Mouse (Mus musculus): Measurements from ENCODE around the gene Trak1. TPM values are rescaled to one million over a fixed set of nuclear protein-coding genes. Genes with fewer than 3 reads are reported as not detected.

The Trak1 gene
- total RNA-seq, 1 experiment from 2014 or later: 26.3 TPM

DNA sequence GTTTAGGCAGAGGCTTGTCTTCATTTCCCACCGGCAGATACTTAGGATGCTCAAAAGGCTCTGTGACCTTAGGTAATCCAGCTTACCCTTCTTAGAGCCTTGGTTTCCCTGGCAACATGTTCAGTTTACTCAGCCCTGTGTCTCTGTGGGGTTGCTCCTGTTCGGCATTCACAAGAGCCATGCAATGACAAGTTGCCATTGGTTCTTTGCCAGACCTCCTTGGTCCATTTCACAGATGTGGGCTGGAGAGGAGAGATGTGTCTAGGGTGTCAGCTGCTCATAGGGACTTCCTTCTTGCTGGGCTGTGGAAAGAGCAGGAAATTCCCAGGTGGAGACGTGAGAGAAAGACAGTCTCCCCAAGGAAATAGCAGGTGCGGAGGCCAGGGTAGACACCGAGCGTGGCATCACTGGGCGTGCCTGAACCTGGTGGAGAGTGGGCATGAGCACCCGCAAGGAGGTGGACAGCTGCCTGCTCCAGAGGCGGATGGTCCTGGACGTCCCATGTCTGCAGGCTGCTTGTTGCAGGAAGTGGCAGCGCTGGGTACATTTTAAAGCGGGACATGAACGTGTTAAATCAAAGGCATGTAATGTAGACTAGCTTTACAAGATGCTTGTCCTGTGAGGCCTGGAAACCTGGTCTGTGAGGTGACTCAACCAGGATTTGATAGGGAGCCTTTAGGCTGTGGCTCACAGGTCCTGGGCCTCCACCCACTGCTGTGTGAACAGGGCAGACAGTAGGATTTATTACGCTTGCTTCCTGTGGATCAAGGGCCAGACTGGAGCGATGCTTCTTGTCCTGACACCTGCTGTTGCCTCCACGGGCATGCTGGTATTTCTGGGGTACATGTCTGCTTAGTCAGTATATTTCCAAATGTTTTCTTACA lies 127.2 kb downstream of the Trak1 start:
- ATAC-seq (replicated peaks in 1 of 2; ENCODE audit: insufficient read depth in 1 of 2, low FRiP score in 2 of 2, low TSS enrichment in 1 of 2, low read depth in 1 of 2, poor library complexity in 2 of 2, severe bottlenecking in 2 of 2): no peak

DNA sequence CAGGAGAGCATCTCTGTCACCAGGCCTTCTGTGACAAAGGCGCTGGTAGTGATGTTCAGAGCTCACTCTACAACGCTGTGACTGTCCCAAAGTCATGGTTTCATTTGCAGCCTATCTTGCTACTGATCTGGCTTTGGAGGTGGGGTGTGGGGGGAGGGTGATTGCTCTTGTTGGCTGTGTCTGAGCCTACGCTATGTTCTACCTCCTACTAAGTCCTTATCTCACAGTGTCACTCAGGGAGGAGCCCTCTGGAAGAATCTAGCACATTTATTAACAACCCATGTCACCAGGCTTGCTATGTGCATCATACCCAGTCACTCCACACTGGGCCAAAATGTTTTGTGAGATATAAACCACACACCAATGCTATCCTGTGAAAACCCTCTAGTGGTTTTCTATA lies 129.1 kb downstream of the Trak1 start:
- ATAC-seq (replicated peaks in 1 of 2; ENCODE audit: insufficient read depth in 1 of 2, low FRiP score in 2 of 2, low TSS enrichment in 1 of 2, low read depth in 1 of 2, poor library complexity in 2 of 2, severe bottlenecking in 2 of 2): peak; percentile 38 to 65; a peak in 2 of 4 replicates

GRCm38 (mm10) chr9:121426902-121427301 lies 129.6 kb downstream of the Trak1 start:
- no peak for ATAC-seq (replicated peaks in 1 of 2; ENCODE audit: insufficient read depth in 1 of 2, low FRiP score in 2 of 2, low TSS enrichment in 1 of 2, low read depth in 1 of 2, poor library complexity in 2 of 2, severe bottlenecking in 2 of 2)

DNA sequence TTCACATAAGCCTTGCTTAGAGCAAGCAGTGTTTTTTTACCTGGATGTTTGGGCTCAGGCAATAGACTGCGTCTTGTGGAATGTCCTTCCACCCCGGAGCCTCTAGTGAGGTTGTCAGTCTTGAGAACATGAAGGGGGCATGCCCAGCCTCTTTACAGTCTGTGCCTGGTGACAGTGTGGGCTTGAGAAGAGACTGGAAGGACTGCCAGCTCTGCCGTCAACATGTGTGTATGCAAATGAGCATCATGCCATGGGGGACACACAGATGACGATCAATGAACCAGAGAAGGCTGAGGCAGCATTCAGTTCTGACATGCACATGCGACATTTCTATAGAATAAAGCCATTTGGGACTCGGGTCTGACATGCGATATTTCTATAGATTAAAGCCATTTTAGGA lies 132.3 kb downstream of the Trak1 start:
- ATAC-seq (replicated peaks in 1 of 2; ENCODE audit: insufficient read depth in 1 of 2, low FRiP score in 2 of 2, low TSS enrichment in 1 of 2, low read depth in 1 of 2, poor library complexity in 2 of 2, severe bottlenecking in 2 of 2): no peak

DNA sequence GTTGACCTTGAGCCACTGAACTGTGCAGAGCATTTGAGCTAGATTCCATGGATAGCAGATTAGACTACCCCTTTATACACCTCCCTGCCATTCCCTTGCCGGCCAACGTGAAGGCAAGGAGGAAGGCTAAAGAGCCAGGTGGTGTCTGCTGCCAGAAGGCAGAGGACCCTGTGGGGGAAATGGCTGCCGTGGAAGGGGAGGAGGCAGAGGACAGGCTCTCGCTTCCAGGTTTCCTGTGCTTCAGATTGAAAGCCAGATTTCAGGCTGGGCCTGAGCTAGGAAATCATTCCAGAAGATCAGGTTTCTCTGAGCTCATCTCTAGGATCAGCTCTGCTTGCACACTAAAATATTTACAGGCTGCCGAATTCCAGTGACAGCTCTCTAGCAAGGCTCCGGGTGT lies 133.1 kb downstream of the Trak1 start:
- no peak for ATAC-seq (replicated peaks in 1 of 2; ENCODE audit: insufficient read depth in 1 of 2, low FRiP score in 2 of 2, low TSS enrichment in 1 of 2, low read depth in 1 of 2, poor library complexity in 2 of 2, severe bottlenecking in 2 of 2)

DNA sequence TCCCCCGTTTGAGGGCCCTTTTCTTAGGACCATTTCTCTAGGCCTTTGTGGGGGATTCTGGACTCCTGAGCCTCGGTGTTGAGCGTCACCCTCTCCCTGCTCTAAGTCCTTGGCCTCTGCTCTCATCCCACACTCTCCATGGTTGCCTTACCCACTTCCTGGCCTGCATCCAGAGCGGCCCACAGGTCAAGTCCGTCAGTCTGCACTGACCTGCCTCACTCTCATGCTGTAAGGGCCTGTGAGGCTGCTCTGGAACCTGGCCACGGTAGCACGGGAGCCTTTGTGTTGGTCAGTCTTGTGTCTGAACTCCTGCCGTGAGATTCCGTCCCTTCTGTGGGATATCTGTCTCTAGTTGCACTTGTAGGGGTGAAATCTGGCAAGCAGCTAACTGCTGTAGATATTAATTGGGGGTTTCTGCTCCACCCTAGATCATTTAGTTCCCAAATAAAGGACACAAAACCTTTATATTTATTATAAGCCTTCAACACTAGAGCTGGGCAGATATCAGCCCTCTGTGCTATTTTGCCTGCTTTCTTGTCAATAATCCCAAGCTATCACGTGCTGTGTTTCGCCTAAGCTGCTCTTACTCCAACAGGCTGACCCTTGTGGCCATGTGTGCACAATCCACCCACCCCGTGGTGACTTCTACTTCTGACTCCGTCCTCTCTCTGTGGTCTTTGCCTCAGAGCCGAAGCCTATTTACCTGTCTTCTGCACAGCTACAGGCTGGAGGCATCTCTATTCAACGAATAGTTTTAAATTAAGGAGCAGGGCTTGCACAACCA lies 136.6 kb downstream of the Trak1 start:
- no peak for ATAC-seq (replicated peaks in 1 of 2; ENCODE audit: insufficient read depth in 1 of 2, low FRiP score in 2 of 2, low TSS enrichment in 1 of 2, low read depth in 1 of 2, poor library complexity in 2 of 2, severe bottlenecking in 2 of 2)

- no peak for ATAC-seq (replicated peaks in 1 of 2; ENCODE audit: insufficient read depth in 1 of 2, low FRiP score in 2 of 2, low TSS enrichment in 1 of 2, low read depth in 1 of 2, poor library complexity in 2 of 2, severe bottlenecking in 2 of 2)
These were observed 138.1 kb downstream of the Trak1 start for GRCm38 (mm10) chr9:121435332-121435956.

GRCm38 (mm10) chr9:121436501-121436900 lies 139.2 kb downstream of the Trak1 start:
- 0 out of 4 replicates have a peak, but pooled peaks of 1 of the 2 experiments have one; percentile 32 for ATAC-seq (replicated peaks in 1 of 2; ENCODE audit: insufficient read depth in 1 of 2, low FRiP score in 2 of 2, low TSS enrichment in 1 of 2, low read depth in 1 of 2, poor library complexity in 2 of 2, severe bottlenecking in 2 of 2)

GRCm38 (mm10) chr9:121442145-121442544 lies 144.8 kb downstream of the Trak1 start:
- no peak for ATAC-seq (replicated peaks in 1 of 2; ENCODE audit: insufficient read depth in 1 of 2, low FRiP score in 2 of 2, low TSS enrichment in 1 of 2, low read depth in 1 of 2, poor library complexity in 2 of 2, severe bottlenecking in 2 of 2)

DNA sequence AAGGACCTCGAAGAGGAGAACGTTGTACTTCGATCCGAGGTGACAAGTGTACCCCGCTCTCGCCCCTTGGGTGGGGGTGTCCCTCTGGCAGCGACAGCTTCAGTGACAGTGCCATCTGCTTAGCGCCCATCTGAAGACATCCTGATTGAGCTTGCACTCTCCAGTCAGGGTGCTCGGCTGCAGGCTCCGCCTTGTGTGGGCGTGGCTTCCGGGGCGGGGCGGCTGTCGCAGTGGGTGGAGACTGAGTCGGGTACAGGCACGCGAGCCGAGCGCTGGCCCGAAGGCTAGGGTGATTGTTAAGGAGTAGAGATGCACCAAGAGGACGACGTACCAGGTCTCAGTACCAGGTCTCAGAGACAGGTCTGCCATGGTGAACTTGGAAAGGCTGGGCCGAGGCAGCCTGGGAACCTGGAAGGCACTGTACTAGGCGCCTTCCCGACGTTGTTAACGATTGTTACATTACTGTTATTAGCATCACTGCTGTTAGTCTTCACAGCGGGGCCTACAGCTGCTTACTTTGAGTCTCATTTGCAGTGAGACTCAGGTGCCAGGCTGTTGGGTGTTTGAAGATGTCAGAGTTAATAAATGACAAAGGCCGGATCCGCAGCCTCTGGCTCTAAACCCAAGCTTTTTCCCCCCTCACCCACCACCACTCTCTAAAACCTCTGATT lies 146.5 kb downstream of the Trak1 start:
- ATAC-seq (replicated peaks in 1 of 2; ENCODE audit: insufficient read depth in 1 of 2, low FRiP score in 2 of 2, low TSS enrichment in 1 of 2, low read depth in 1 of 2, poor library complexity in 2 of 2, severe bottlenecking in 2 of 2): no peak

- ATAC-seq (replicated peaks in 1 of 2; ENCODE audit: insufficient read depth in 1 of 2, low FRiP score in 2 of 2, low TSS enrichment in 1 of 2, low read depth in 1 of 2, poor library complexity in 2 of 2, severe bottlenecking in 2 of 2): no peak
These were observed 147.0 kb downstream of the Trak1 start for GRCm38 (mm10) chr9:121444367-121444707.

DNA sequence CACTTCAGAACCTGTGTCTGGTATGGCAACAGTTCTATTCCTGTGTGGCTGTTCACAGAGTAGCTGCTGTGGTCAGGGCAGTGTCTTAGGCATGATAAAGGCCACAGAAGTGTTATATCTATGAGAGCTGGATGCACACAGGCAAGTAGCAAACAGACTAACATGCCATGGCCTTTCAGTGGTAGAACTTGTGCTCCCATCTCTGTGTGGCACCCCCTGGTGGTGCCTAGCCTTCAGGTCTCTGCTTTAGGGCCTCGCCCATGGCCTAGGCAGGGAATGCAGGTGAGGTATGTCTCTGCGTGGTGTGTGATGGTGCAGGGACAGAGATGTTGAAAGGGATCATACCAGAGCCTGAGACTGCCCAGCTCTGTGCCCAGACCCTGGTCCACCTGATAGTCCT lies 148.1 kb downstream of the Trak1 start:
- peak in 1 of 2 experiments; percentile 17; a peak in 1 of 4 replicates for ATAC-seq (replicated peaks in 1 of 2; ENCODE audit: insufficient read depth in 1 of 2, low FRiP score in 2 of 2, low TSS enrichment in 1 of 2, low read depth in 1 of 2, poor library complexity in 2 of 2, severe bottlenecking in 2 of 2)

- no peak for ATAC-seq (replicated peaks in 1 of 2; ENCODE audit: insufficient read depth in 1 of 2, low FRiP score in 2 of 2, low TSS enrichment in 1 of 2, low read depth in 1 of 2, poor library complexity in 2 of 2, severe bottlenecking in 2 of 2)
These were observed 149.1 kb downstream of the Trak1 start for GRCm38 (mm10) chr9:121446431-121446831.

GRCm38 (mm10) chr9:121452342-121452942 lies 155.1 kb downstream of the Trak1 start:
- peak; percentile 74 to 88 for ATAC-seq (replicated peaks in 1 of 2; ENCODE audit: insufficient read depth in 1 of 2, low FRiP score in 2 of 2, low TSS enrichment in 1 of 2, low read depth in 1 of 2, poor library complexity in 2 of 2, severe bottlenecking in 2 of 2)

- no peak for ATAC-seq (replicated peaks in 1 of 2; ENCODE audit: insufficient read depth in 1 of 2, low FRiP score in 2 of 2, low TSS enrichment in 1 of 2, low read depth in 1 of 2, poor library complexity in 2 of 2, severe bottlenecking in 2 of 2)
These were observed 157.6 kb downstream of the Trak1 start for GRCm38 (mm10) chr9:121454891-121455290.

DNA sequence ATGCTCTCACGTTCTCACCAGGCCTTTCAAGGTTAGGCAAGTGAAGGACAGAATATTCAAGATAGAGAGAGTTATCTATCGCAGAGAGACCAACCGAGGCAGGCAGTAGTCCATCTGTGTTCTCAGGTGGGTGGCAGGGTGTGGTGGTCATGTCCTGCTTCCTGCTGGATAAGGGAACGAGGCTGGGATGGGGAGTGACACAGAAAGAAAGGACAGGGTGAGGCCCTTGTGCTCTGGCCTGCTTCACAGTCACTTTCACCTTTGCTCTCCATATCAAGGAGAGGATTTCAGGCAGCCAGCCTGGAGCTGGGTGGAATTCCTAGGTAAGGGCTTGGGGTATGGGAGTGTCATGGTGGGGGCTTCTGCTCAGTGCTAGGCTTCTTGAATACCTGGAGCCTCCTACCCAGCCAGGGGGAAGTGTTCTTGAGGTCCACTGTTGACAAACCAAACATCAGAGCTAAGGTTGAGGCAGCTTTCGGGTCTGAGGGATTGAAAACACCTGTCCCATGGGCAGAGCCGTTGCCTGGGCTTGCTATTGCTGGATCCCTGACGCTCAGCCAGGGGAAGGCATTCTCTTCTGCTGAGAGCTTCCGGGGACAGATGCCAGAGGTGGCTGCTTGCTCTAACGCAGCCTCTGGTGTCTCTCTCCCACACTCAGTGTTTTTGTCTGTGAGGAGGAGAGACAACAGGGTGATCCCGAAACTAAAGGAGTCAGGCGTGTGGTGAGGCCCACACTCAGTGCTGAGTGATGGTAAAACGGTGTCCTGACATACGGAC lies 159.6 kb downstream of the Trak1 start:
- ATAC-seq (replicated peaks in 1 of 2; ENCODE audit: insufficient read depth in 1 of 2, low FRiP score in 2 of 2, low TSS enrichment in 1 of 2, low read depth in 1 of 2, poor library complexity in 2 of 2, severe bottlenecking in 2 of 2): no peak
